Mouse (Mus musculus) gastrocnemius, postnatal 4 days (tissue): ENCODE results near the gene Rundc3a. TPM values are rescaled to one million over a fixed set of nuclear protein-coding genes. Genes with fewer than 3 reads are reported as not detected.

Experiments used
- DNase-seq, 2 experiments: peaks; one replicate each; pipeline ENCODE4 v3.0.0; 2021 to 2022; ENCODE audit warnings: low spot score in 2 of 2, mixed read lengths in 2 of 2
- total RNA-seq, 2 experiments: library from RNA; stranded (reverse); gene quantifications; 2 replicates each; pipeline ENCODE4 v1.2.3; 2021

Rundc3a gene
- total RNA-seq, 2 experiments from 2014 or later: 1.3 to 1.4 TPM

- no peak for DNase-seq
These were observed 564 bp upstream of the Rundc3a start for GRCm38 (mm10) chr11:102392441-102393237.

GRCm38 (mm10) chr11:102393719-102394420 is 667 bp downstream of the Rundc3a start:
- no peak for DNase-seq

GRCm38 (mm10) chr11:102394421-102395124 is 1.4 kb downstream of the Rundc3a start:
- no peak for DNase-seq

GRCm38 (mm10) chr11:102395250-102395649 is 2.0 kb downstream of the Rundc3a start:
- DNase-seq: no peak

- DNase-seq: no peak
These were observed 3.1 kb downstream of the Rundc3a start for GRCm38 (mm10) chr11:102396263-102396662.

- DNase-seq: no peak
These were observed 3.5 kb downstream of the Rundc3a start for GRCm38 (mm10) chr11:102396671-102397141.

GRCm38 (mm10) chr11:102398007-102398825 is 5.0 kb downstream of the Rundc3a start:
- no peak for DNase-seq

- no peak for DNase-seq
These were observed 5.9 kb downstream of the Rundc3a start for GRCm38 (mm10) chr11:102399107-102399506.

- peak in 1 of 2 experiments; percentile 42 for DNase-seq
These were observed 6.4 kb downstream of the Rundc3a start for GRCm38 (mm10) chr11:102399610-102400072.

GRCm38 (mm10) chr11:102400513-102401084 is 7.4 kb downstream of the Rundc3a start:
- no peak for DNase-seq

GRCm38 (mm10) chr11:102401898-102402500 is 8.8 kb downstream of the Rundc3a start:
- no peak for DNase-seq

GRCm38 (mm10) chr11:102403657-102404056 is 10.5 kb downstream of the Rundc3a start:
- no peak for DNase-seq

GRCm38 (mm10) chr11:102404161-102405010 is 11.2 kb downstream of the Rundc3a start:
- DNase-seq: no peak

- DNase-seq: no peak
These were observed 12.5 kb downstream of the Rundc3a start for GRCm38 (mm10) chr11:102405544-102406285.

GRCm38 (mm10) chr11:102406401-102406800 is 13.2 kb downstream of the Rundc3a start:
- no peak for DNase-seq

GRCm38 (mm10) chr11:102406900-102407833 is 14.0 kb downstream of the Rundc3a start:
- peak; percentile 94 to 96 for DNase-seq

- DNase-seq: no peak
These were observed 14.6 kb downstream of the Rundc3a start, which contains the start of gene Slc25a39 for GRCm38 (mm10) chr11:102407834-102408215. TSS of gene Slc25a39 (minus strand) at chr11:102407946.
